Mouse (Mus musculus) limb, embryonic 14.5 days (tissue): ENCODE measurements at regions not wholly inside any gene's neighbourhood (a gene's known extent, or its start where the extent isn't known, plus 50 kb on each side); places are given as distances from the start of the nearest gene placed in this dataset.
A peak's percentile ranks its signal among the peaks of the same experiment; 100 is the strongest.

Source experiments
- ATAC-seq: fragments of 200-750 bp; cut with Nextera tagmentation; 2 replicates; pipeline ENCODE4 v1.8.0; 2017; ENCODE audit warnings: low read depth, moderate number of reproducible peaks, moderate TSS enrichment; ENCODE audit not compliant: low FRiP score
- DNase-seq: peaks from one replicate; pipeline ENCODE4 v3.0.0-alpha.2; 2015; ENCODE audit warnings: low spot score
- H3K27ac ChIP-seq: fragments of 300-500 bp; sonication (generic); replicated peaks from 2 replicates; pipeline ENCODE4 v1.5.1; 2014; ENCODE audit warnings: low read depth, mild to moderate bottlenecking, low read length, moderate library complexity, mixed read lengths
- H3K27me3 ChIP-seq: fragments of 300-500 bp; sonication (generic); 2 replicates; pipeline ENCODE4 v1.6.1; 2014; ENCODE audit warnings: low read length, mixed read lengths; ENCODE audit not compliant: control insufficient read depth, insufficient read depth
- H3K36me3 ChIP-seq: fragments of 300-500 bp; sonication (generic); 2 replicates; pipeline ENCODE4 v1.6.1; 2014; ENCODE audit warnings: mild to moderate bottlenecking, low read length, moderate library complexity, mixed read lengths; ENCODE audit not compliant: control insufficient read depth, insufficient read depth
- H3K4me1 ChIP-seq: fragments of 300-500 bp; sonication (generic); 2 replicates; pipeline ENCODE4 v1.6.1; 2014; ENCODE audit warnings: antibody characterized with exemption, low read length, mixed read lengths; ENCODE audit not compliant: control insufficient read depth, insufficient read depth
- H3K4me2 ChIP-seq: fragments of 300-500 bp; sonication (generic); replicated peaks from 2 replicates; pipeline ENCODE4 v1.6.1; 2014; ENCODE audit warnings: low read depth, mild to moderate bottlenecking, low read length, moderate library complexity; ENCODE audit not compliant: severe bottlenecking
- H3K4me3 ChIP-seq: fragments of 300-500 bp; sonication (generic); replicated peaks from 2 replicates; pipeline ENCODE4 v1.5.1; 2014; ENCODE audit warnings: low read length
- H3K9ac ChIP-seq: fragments of 300-500 bp; sonication (generic); 2 replicates; pipeline ENCODE4 v1.6.1; 2014; ENCODE audit warnings: mild to moderate bottlenecking, low read depth, low read length, moderate library complexity; ENCODE audit not compliant: severe bottlenecking
- H3K9me3 ChIP-seq: fragments of 300-500 bp; sonication (generic); 2 replicates; pipeline ENCODE4 v1.6.1; 2016; ENCODE audit warnings: low read length; ENCODE audit not compliant: control insufficient read depth
- POLR2A ChIP-seq: fragments of 200-500 bp; IDR thresholded peaks from 2 replicates; pipeline ENCODE4 v1.8.0; 2012; ENCODE audit warnings: inconsistent platforms, mild to moderate bottlenecking, moderate library complexity, borderline replicate concordance; ENCODE audit not compliant: insufficient read depth, insufficient read length; ENCODE audit errors: extremely low read depth
- WGBS: fragments of 180-500 bp; shearing (Covaris S2); extraction: QIAGEN DNeasy Blood & Tissue Kit; methylation state at CpG from one replicate; pipeline ENCODE4 v1.1.7; 2014; 5-methylcytosine and 5-hydroxymethylcytosine counted together

GRCm38 (mm10) chr9:43387397-43387796, 76.7 kb downstream of the Trim29 start:
- Histone ChIP-seq H3K9me3 (no peaks in the 10 kb centered on the region), H3K27me3 (no peaks in the 10 kb centered on the region), H3K36me3 (no peaks in the 10 kb centered on the region), H3K4me2 (no peak overlapping the region), H3K4me1 (no peaks in the 10 kb centered on the region), H3K9ac (no peak overlapping the region), H3K4me3 (no peak overlapping the region), H3K27ac (no peak overlapping the region)
- ATAC-seq (no peak), DNase-seq (no peak)
- no peak for TF ChIP-seq POLR2A
- 45% methylated on average over 9 of the region's 9 CpGs for WGBS

GRCm38 (mm10) chr9:43389491-43390083, 78.9 kb downstream of the Trim29 start:
- no peak for ATAC-seq
- TF ChIP-seq POLR2A: no peak
- WGBS: 30% methylated on average over 9 of the region's 9 CpGs

GRCm38 (mm10) chr9:43392467-43393064, 81.9 kb downstream of the Trim29 start:
- Histone ChIP-seq H3K4me2 (no peak overlapping the region), H3K9ac (no peak overlapping the region), H3K27me3 (no peaks in the 10 kb centered on the region), H3K9me3 (peaks cover 5% of the 10 kb centered on the region; the same call in 1 of the 2 replicates), H3K4me3 (no peak overlapping the region), H3K36me3 (no peaks in the 10 kb centered on the region), H3K27ac (no peak overlapping the region), H3K4me1 (no peaks in the 10 kb centered on the region)
- TF ChIP-seq POLR2A: no peak
- no peak for DNase-seq
- no peak for ATAC-seq
- WGBS: 80% methylated on average over 6 of the region's 6 CpGs

More at GRCm38 (mm10) chr9:43389491-43390083, 78.9 kb downstream of the Trim29 start:
- H3K36me3 ChIP-seq: no peaks in the 10 kb centered on the region
- no peak overlapping the region for H3K4me3 ChIP-seq
- DNase-seq: no peak
- peaks cover 5% of the 10 kb centered on the region; the same call in 1 of the 2 replicates for H3K9me3 ChIP-seq
- no peaks in the 10 kb centered on the region for H3K4me1 ChIP-seq
- H3K27ac ChIP-seq: no peak overlapping the region
- no peak overlapping the region for H3K4me2 ChIP-seq
- H3K9ac ChIP-seq: no peak overlapping the region
- H3K27me3 ChIP-seq: no peaks in the 10 kb centered on the region

GRCm38 (mm10) chr9:43394204-43394603, 83.6 kb downstream of the Trim29 start:
- no peaks in the 10 kb centered on the region for H3K36me3 ChIP-seq
- no peak for TF ChIP-seq POLR2A
- no peak overlapping the region for H3K4me2 ChIP-seq
- H3K4me1 ChIP-seq: no peaks in the 10 kb centered on the region
- H3K9me3 ChIP-seq: peaks cover 5% of the 10 kb centered on the region; the same call in 1 of the 2 replicates
- DNase-seq: peak; percentile 50
- H3K27me3 ChIP-seq: no peaks in the 10 kb centered on the region
- no peak overlapping the region for H3K4me3 ChIP-seq
- H3K27ac ChIP-seq: no peak overlapping the region
- 52% methylated on average over 5 of the region's 5 CpGs for WGBS
- ATAC-seq: no peak
- H3K9ac ChIP-seq: no peak overlapping the region

- H3K36me3 ChIP-seq: no peaks in the 10 kb centered on the region
- no peak overlapping the region for H3K4me3 ChIP-seq
- no peak overlapping the region for H3K9ac ChIP-seq
- peaks cover 5% of the 10 kb centered on the region; the same call in 1 of the 2 replicates for H3K9me3 ChIP-seq
- WGBS: 47% methylated on average over 5 of the region's 5 CpGs
- DNase-seq (no peak), ATAC-seq (no peak)
- no peaks in the 10 kb centered on the region for H3K4me1 ChIP-seq
- no peak overlapping the region for H3K27ac ChIP-seq
- TF ChIP-seq POLR2A: no peak
- no peaks in the 10 kb centered on the region for H3K27me3 ChIP-seq
- H3K4me2 ChIP-seq: no peak overlapping the region
Measured at GRCm38 (mm10) chr9:43395209-43395608, 84.6 kb downstream of the Trim29 start.
